Mouse (Mus musculus) testis, adult 2 months (tissue): ENCODE data around the gene Gm20388. TPM values are rescaled to one million over a fixed set of nuclear protein-coding genes. Genes with fewer than 3 reads are reported as not detected.
"Not testable (repeated sequence)": the region's sequence is repeated elsewhere in the genome, so short reads cannot be mapped to it uniquely, and the experiment has no call there.

Experiments used
- H3K27ac ChIP-seq: fragments of 200-500 bp; 2 replicates; pipeline ENCODE4 v1.5.1; 2012; ENCODE audit warnings: low read depth, low read length; ENCODE audit not compliant: control insufficient read depth, insufficient read depth
- H3K27me3 ChIP-seq: fragments of 200-500 bp; 2 replicates; pipeline ENCODE4 v1.6.1; 2012; ENCODE audit warnings: mild to moderate bottlenecking, low read length, moderate library complexity; ENCODE audit not compliant: control insufficient read depth, insufficient read depth
- H3K36me3 ChIP-seq: fragments of 200-500 bp; 2 replicates; pipeline ENCODE4 v1.6.1; 2012; ENCODE audit warnings: mild to moderate bottlenecking, low read length; ENCODE audit not compliant: control insufficient read depth, insufficient read depth
- H3K4me1 ChIP-seq: fragments of 200-500 bp; 2 replicates; pipeline ENCODE4 v1.6.1; 2012; ENCODE audit warnings: low read length; ENCODE audit not compliant: control insufficient read depth, insufficient read depth
- H3K4me3 ChIP-seq: fragments of 200-500 bp; 2 replicates; pipeline ENCODE4 v1.5.1; 2012; ENCODE audit warnings: low read depth, mild to moderate bottlenecking, low read length, moderate library complexity, mixed read lengths; ENCODE audit not compliant: control insufficient read depth
- CTCF ChIP-seq: fragments of 200-500 bp; IDR thresholded peaks from 2 replicates; pipeline ENCODE4 v1.5.1; 2012; ENCODE audit warnings: low read depth, mild to moderate bottlenecking, inconsistent platforms, low read length, moderate library complexity; ENCODE audit not compliant: control insufficient read depth, insufficient read depth, insufficient replicate concordance
- POLR2A ChIP-seq: fragments of 200-500 bp; IDR thresholded peaks from 2 replicates; pipeline ENCODE4 v1.6.1; 2012; ENCODE audit warnings: low read depth, mild to moderate bottlenecking, inconsistent platforms, low read length, moderate library complexity; ENCODE audit not compliant: control insufficient read depth
- polyA plus RNA-seq: library from polyadenylated mRNA; depleted of rRNA; stranded (reverse); fragments of >200 nt; gene quantifications from 2 replicates; pipeline ENCODE4 v1.2.3, GENCODE M21; 2012

Gene Gm20388
- polyA plus RNA-seq, 1 experiment = 5.6 TPM

DNA sequence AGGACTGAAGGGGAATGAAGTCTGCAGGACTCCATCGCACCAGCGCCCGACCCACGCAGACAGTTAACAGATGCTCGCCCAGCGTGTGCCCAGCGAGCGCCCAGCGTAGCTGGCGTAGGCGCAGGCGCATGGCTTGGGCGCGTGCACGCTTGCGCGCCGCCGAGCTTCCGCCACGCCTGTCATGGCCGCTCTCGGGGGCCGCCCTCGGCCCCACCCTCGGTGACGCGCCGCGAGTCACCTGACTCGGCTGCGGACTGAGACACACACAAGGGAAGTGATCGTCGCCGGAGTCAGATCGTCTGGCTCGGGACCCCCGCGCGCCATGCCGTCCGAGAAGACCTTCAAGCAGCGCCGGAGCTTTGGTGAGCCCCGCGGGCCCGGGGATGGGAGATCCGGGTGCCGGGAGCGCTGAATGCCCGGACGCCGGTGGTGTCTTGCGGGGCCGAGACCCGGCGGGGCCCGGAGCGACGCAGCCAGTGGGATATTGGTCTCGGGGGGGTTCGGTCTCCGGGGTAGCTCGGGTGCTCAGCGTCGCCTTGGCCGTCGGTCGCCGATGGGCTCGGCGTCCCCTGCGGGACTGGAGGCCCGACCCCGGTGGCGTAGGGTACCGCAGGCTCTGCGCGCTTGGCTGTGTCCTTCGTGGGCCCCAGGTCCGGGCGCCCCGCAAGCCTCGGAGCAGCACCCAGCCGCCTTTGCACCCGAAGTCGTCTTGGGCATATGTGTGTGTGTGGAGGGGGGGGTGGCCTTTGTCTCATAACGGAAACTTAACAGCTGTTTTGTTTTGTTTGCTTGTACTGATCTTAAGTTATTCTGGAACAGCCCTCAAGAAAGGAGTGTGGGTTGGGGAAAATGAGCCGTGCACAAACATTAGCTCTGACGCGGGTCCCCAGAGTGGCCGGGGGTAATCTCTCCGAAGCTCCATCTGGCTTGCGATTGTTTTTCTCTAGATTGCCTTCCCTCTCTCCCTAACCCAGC lies 1679.8 kb downstream of the Gm20388 start, which contains the start of gene Map1lc3b:
Map1lc3b (plus strand) TSS at position 159 of the 975 bp plus-strand sequence.
- H3K4me1 ChIP-seq = peaks cover 25% of the 10 kb centered on the region
- peak within 1 kb of the TSS; percentile 90 for H3K4me3 ChIP-seq
- peak within 1 kb of the TSS; percentile 87 for H3K27ac ChIP-seq
- TF ChIP-seq POLR2A = peak; percentile 95
- no peak for TF ChIP-seq CTCF
- H3K36me3 ChIP-seq = no peaks in the 10 kb centered on the region
- no peaks in the 10 kb centered on the region for H3K27me3 ChIP-seq

DNA sequence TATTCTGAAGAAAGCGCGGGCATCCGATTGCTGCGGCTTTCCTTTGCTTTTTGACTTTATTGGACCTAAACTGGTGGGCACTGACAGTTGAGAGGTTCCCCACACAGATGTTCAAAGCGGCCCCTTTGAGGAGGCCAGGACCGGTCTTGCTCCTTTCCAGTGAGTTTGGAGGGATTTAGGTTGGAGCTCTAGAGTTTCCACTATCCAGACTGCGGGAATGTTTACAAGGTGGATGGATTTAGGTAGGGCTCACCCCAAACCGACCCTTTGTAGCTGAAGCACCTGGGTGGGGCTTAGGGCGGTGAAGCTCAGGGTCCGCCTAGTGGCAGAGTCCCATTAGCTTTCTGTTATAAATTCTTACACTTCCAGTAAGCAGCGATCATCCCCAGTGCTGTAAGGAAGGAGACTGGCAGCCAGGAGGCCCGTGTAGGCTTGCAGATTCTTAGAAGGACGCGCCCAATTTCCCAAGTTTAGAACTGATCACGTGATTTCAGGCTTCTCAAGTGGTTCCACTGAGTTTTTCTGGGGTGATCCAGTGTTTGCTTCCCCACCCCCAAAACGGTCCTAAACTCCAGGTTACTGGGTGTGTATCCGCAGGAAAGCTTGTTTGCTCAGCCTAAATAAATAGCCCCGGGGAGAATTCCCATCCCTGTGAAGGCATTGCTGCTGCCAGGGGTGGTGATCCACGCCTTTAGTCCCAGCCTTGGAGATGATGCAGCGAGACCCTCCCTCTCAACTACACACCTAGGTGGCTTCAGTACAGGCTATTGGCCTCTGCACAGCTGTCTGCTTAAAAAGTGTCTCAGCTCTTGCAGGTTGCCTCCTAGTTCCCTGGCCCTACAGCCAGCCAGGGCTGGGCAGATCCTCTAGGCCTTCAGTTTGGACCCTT lies 1680.8 kb downstream of the Gm20388 start:
- Histone ChIP-seq H3K27ac (peak overlapping the region; percentile 8; the same call in 1 of the 2 replicates), H3K4me1 (peaks cover 21% of the 10 kb centered on the region), H3K4me3 (peak overlapping the region; percentile 90), H3K36me3 (no peaks in the 10 kb centered on the region), H3K27me3 (no peaks in the 10 kb centered on the region)
- TF ChIP-seq CTCF (no peak), POLR2A (no peak)

DNA sequence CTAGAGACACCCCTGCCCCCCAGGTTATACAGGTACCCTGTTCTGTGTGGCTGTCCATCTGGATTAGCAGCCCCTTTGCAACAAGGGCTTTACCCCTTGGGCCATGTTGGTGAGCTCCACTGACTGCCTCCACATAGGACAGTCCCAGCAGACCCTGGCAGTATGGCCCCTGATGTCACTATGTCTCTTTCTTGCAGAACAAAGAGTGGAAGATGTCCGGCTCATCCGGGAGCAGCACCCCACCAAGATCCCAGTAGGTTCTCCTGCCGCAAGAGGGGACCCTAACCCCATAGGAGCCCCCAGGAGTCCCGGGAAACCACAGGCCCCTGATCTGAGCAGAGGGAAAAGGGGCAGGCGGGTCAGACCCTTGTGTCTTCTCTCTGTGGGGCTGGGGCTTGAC lies 1682.7 kb downstream of the Gm20388 start:
- H3K27me3 ChIP-seq = no peaks in the 10 kb centered on the region
- H3K27ac ChIP-seq = no peak overlapping the region
- H3K4me3 ChIP-seq = no peak overlapping the region
- no peak for TF ChIP-seq CTCF
- H3K4me1 ChIP-seq = peaks cover 19% of the 10 kb centered on the region
- H3K36me3 ChIP-seq = no peaks in the 10 kb centered on the region

- TF ChIP-seq POLR2A = no peak
- Histone ChIP-seq H3K4me3 (no peak overlapping the region), H3K36me3 (0 out of 2 replicates have a peak, but pooled peaks cover 1% of the 10 kb centered on the region), H3K27ac (no peak overlapping the region), H3K4me1 (peaks cover 19% of the 10 kb centered on the region), H3K27me3 (no peaks in the 10 kb centered on the region)
Measured at GRCm38 (mm10) chr8:121593983-121594382, 1683.3 kb downstream of the Gm20388 start.

DNA sequence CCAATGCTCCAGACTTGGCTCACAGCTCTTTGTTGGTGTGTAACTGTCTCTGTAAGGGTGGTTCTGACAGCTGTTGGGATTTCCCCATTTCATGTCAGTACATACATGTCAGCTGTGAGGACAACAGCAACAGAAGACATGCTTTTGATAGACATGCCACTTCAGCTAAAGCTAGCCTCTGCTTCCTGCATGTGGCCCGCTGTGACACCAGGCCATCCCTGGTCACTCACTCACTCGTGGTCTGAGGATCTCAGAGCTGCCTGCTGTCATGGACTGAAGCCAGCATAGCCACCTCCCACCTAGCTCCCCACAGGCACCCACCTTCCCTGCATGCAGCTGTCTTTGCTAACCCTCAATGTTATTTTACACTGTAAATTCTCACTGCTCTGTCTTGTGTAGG lies 1686.9 kb downstream of the Gm20388 start:
- not testable (repeated sequence) for H3K27ac ChIP-seq, H3K36me3 ChIP-seq

DNA sequence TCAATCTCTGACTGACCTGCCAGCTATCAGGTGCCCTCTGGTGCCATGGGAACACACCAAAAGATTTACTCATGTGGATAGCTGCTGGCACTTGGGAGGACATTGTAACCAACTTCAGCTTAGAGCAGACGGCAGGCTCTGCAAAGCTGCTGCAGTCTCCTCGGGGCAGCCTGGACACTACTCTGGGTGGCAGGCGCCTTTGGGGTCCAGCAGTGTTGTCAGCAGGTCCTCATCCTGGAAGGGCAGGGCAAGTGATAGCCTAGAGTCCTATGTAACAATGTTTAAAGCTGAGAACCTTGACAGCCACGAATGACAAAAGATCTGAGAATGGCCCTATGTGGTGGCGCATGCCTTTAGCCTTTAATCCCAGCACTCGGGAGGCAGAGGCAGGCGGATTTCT lies 1687.5 kb downstream of the Gm20388 start:
- TF ChIP-seq POLR2A = no peak
- no peak for TF ChIP-seq CTCF
- Histone ChIP-seq H3K27me3 (no peaks in the 10 kb centered on the region), H3K27ac (no peak overlapping the region), H3K36me3 (peaks cover 2% of the 10 kb centered on the region; the same call in 1 of the 2 replicates), H3K4me3 (no peak overlapping the region), H3K4me1 (no peaks in the 10 kb centered on the region)

More for the DNA sequence above, 1686.9 kb downstream of the Gm20388 start:
- not testable (repeated sequence) for H3K27me3 ChIP-seq, H3K4me3 ChIP-seq, H3K4me1 ChIP-seq

- no peaks in the 10 kb centered on the region for H3K27me3 ChIP-seq
- peaks cover 2% of the 10 kb centered on the region; the same call in 1 of the 2 replicates for H3K36me3 ChIP-seq
- H3K27ac ChIP-seq = no peak overlapping the region
- no peaks in the 10 kb centered on the region for H3K4me1 ChIP-seq
- TF ChIP-seq CTCF (peak; percentile 77), POLR2A (no peak)
- no peak overlapping the region for H3K4me3 ChIP-seq
Measured at GRCm38 (mm10) chr8:121598892-121599291, 1688.3 kb downstream of the Gm20388 start.
